Mouse (Mus musculus) megakaryocyte, embryonic 14.5 days (primary cell): ENCODE results near the gene Dhodh.

ENCODE experiments used
- FLI1 ChIP-seq: IDR thresholded peaks from 2 replicates; pipeline ENCODE4 v1.6.1; 2012; ENCODE audit warnings: low read length, inconsistent platforms, mixed read lengths
- GATA1 ChIP-seq: IDR thresholded peaks from 3 replicates; pipeline ENCODE4 v1.6.1; 2012; ENCODE audit warnings: mixed read lengths, low read length, inconsistent platforms, borderline replicate concordance

DNA sequence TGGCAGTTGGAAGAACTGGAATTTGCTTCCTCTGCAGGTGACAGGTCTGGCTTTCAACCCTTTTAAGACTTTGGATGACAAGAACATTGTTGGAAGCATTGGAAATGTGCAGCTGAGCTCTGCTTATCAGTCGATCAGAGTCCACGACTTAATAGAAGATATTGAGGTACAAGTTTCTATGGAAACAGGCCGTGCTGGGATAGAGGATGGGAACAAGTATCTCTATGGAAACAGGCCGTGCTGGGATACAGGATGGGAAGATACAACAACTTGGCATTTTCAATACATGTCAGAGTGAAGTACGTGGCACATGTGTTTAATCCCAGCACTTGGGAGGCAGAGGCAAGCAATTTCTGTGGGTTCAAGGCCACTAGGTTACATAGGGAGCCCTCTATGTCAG, 24.0 kb upstream of the Dhodh start:
- TF ChIP-seq GATA1 (no peak), FLI1 (no peak)
